Mouse (Mus musculus) lung, adult 2 months (tissue): ENCODE measurements at regions not wholly inside any gene's neighbourhood (a gene's known extent, or its start where the extent isn't known, plus 50 kb on each side); places are given as distances from the start of the nearest gene placed in this dataset.

Source experiments
- DNase-seq: peaks from one replicate; pipeline ENCODE4 v3.0.0; 2022
- H3K4me1 ChIP-seq: fragments of 200-500 bp; 2 replicates; pipeline ENCODE4 v1.6.1; 2011; ENCODE audit warnings: low read length; ENCODE audit not compliant: control insufficient read depth, insufficient read depth
- H3K4me3 ChIP-seq: fragments of 200-500 bp; replicated peaks from 2 replicates; pipeline ENCODE3; 2011; ENCODE audit warnings: low read depth, mild to moderate bottlenecking, control low read depth, low read length; ENCODE audit errors: extremely low read depth
- CTCF ChIP-seq: fragments of 200-500 bp; IDR thresholded peaks from 2 replicates; pipeline ENCODE4 v1.5.1; 2011; ENCODE audit warnings: mild to moderate bottlenecking, low read length, control low read depth; ENCODE audit not compliant: insufficient read depth
- POLR2A ChIP-seq: fragments of 200-500 bp; IDR thresholded peaks from 2 replicates; pipeline ENCODE4 v1.6.1; 2011; ENCODE audit warnings: low read depth, mild to moderate bottlenecking, control low read depth, low read length, borderline replicate concordance; ENCODE audit errors: extremely low read depth
- WGBS: fragments of 180-500 bp; shearing (Covaris S2); methylation state at CpG from one replicate; pipeline ENCODE4 v1.1.7; 2018; 5-methylcytosine and 5-hydroxymethylcytosine counted together

GRCm38 (mm10) chr2:48407876-48408275, 406.0 kb upstream of the Acvr2a start:
- 71% methylated on average over 5 of the region's 5 CpGs for WGBS
- H3K4me1 ChIP-seq, result peaks cover 3% of the 10 kb centered on the region

GRCm38 (mm10) chr2:48409876-48410275, 404.0 kb upstream of the Acvr2a start:
- 76% methylated on average over 4 of the region's 4 CpGs for WGBS
- no peak for DNase-seq
- no peak for TF ChIP-seq POLR2A
- TF ChIP-seq CTCF, result no peak
- Histone ChIP-seq H3K4me3 (no peak overlapping the region), H3K4me1 (peaks cover 3% of the 10 kb centered on the region)

More at GRCm38 (mm10) chr2:48407876-48408275, 406.0 kb upstream of the Acvr2a start:
- no peak overlapping the region for H3K4me3 ChIP-seq
- TF ChIP-seq POLR2A (no peak), CTCF (no peak)
- no peak for DNase-seq

GRCm38 (mm10) chr2:48411392-48411791, 402.5 kb upstream of the Acvr2a start:
- no peak for DNase-seq
- no peak for TF ChIP-seq POLR2A
- TF ChIP-seq CTCF, result no peak
- Histone ChIP-seq H3K4me1 (peaks cover 3% of the 10 kb centered on the region), H3K4me3 (no peak overlapping the region)
- 88% methylated on average over 1 of the region's 1 CpGs for WGBS

- Histone ChIP-seq H3K4me1 (peaks cover 3% of the 10 kb centered on the region), H3K4me3 (no peak overlapping the region)
- TF ChIP-seq CTCF (no peak), POLR2A (no peak)
- WGBS, result 65% methylated on average over 4 of the region's 4 CpGs
- no peak for DNase-seq
Measured at GRCm38 (mm10) chr2:48412683-48413440, 401.0 kb upstream of the Acvr2a start.

- DNase-seq, result no peak
- Histone ChIP-seq H3K4me3 (no peak overlapping the region), H3K4me1 (peaks cover 3% of the 10 kb centered on the region)
- TF ChIP-seq POLR2A, result no peak
- TF ChIP-seq CTCF, result no peak
- 79% methylated on average over 10 of the region's 10 CpGs for WGBS
Measured at GRCm38 (mm10) chr2:48414596-48415481, 399.1 kb upstream of the Acvr2a start.

- no peak for TF ChIP-seq CTCF
- no peak for TF ChIP-seq POLR2A
- WGBS, result 94% methylated on average over 3 of the region's 3 CpGs
- no peak overlapping the region for H3K4me3 ChIP-seq
- peaks cover 3% of the 10 kb centered on the region for H3K4me1 ChIP-seq
- no peak for DNase-seq
Measured at GRCm38 (mm10) chr2:48416207-48416750, 397.6 kb upstream of the Acvr2a start.

GRCm38 (mm10) chr2:48417000-48417596, 396.8 kb upstream of the Acvr2a start:
- no peak for DNase-seq
- WGBS, result 78% methylated on average over 4 of the region's 4 CpGs
- TF ChIP-seq POLR2A, result no peak
- no peak for TF ChIP-seq CTCF
- peaks cover 3% of the 10 kb centered on the region; the same call in 1 of the 2 replicates for H3K4me1 ChIP-seq
- no peak overlapping the region for H3K4me3 ChIP-seq

- Histone ChIP-seq H3K4me3 (no peak overlapping the region), H3K4me1 (no peaks in the 10 kb centered on the region)
- TF ChIP-seq POLR2A (no peak), CTCF (no peak)
- WGBS, result 77% methylated on average over 3 of the region's 3 CpGs
- no peak for DNase-seq
Measured at GRCm38 (mm10) chr2:48420791-48421190, 393.1 kb upstream of the Acvr2a start.

GRCm38 (mm10) chr2:48423861-48424442, 390.0 kb upstream of the Acvr2a start:
- DNase-seq, result no peak
- no peak overlapping the region for H3K4me3 ChIP-seq
- TF ChIP-seq POLR2A, result no peak
- TF ChIP-seq CTCF, result no peak

More at GRCm38 (mm10) chr2:48423861-48424442, 390.0 kb upstream of the Acvr2a start:
- no peaks in the 10 kb centered on the region for H3K4me1 ChIP-seq
- WGBS, result 74% methylated on average over 9 of the region's 9 CpGs
